Mouse (Mus musculus) frontal cortex, adult 2 months (tissue): Measurements from ENCODE around the gene Sik3. TPM values are rescaled to one million over a fixed set of nuclear protein-coding genes. Genes with fewer than 3 reads are reported as not detected.

ENCODE experiments used
- DNase-seq, 2 experiments: peaks; one replicate each; pipeline ENCODE4 v3.0.0; 2022; ENCODE audit warnings: low spot score in 1 of 2; ENCODE audit errors: extremely low spot score in 1 of 2
- polyA plus RNA-seq: library from polyadenylated mRNA; depleted of rRNA; stranded (reverse); fragments of >200 nt; gene quantifications from 2 replicates; pipeline ENCODE4 v1.2.3, GENCODE M21; 2012

Sik3 gene
- polyA plus RNA-seq, 1 experiment = 54.9 TPM

GRCm38 (mm10) chr9:46015081-46015551, 2.5 kb downstream of the Sik3 start:
- DNase-seq = peak in 1 of 2 experiments; percentile 53

- DNase-seq = no peak
These were observed 3.2 kb downstream of the Sik3 start for GRCm38 (mm10) chr9:46015831-46016230.

GRCm38 (mm10) chr9:46016417-46016816, 3.8 kb downstream of the Sik3 start:
- DNase-seq = no peak

DNA sequence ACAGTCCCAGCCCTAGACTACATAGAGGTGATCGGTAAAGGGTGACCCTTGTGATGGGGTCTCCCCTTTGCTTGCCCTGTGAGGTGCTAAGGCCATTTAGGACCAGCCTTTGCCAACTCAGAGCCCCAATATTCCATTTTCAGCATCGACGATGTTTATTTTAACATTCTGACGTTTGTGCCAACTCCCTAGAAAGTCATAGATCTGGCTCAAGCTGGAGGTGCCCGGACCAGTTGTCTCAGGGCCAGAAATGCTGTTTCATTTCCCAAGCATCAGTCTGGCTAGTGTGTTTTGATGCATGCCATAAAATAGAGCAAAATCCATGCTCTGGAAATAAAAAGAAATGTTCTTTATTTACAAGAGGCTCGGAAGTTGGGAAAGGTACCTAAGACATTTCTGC, 5.7 kb downstream of the Sik3 start:
- DNase-seq = no peak

DNA sequence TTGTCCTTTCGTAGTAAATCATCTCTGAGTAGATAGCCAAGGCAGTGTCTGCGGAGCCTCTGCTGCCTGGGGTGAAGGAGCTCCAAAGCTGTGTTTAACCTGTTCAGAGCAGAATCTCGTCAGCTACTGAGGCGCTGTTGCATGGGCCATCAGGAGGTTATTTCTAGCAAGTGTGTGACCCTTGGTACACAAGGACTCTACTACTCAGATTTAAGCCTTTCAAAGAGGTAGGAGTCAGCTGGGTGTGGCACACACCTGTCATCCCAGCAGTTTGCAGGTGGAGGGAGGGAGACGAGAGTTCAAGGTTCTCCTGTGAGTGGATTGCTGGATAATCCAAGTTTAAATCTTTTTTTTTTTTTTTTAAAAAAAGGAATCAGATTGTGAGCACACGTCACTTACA, 7.4 kb downstream of the Sik3 start:
- no peak for DNase-seq

- no peak for DNase-seq
These were observed 11.0 kb downstream of the Sik3 start for GRCm38 (mm10) chr9:46023591-46023990.

DNA sequence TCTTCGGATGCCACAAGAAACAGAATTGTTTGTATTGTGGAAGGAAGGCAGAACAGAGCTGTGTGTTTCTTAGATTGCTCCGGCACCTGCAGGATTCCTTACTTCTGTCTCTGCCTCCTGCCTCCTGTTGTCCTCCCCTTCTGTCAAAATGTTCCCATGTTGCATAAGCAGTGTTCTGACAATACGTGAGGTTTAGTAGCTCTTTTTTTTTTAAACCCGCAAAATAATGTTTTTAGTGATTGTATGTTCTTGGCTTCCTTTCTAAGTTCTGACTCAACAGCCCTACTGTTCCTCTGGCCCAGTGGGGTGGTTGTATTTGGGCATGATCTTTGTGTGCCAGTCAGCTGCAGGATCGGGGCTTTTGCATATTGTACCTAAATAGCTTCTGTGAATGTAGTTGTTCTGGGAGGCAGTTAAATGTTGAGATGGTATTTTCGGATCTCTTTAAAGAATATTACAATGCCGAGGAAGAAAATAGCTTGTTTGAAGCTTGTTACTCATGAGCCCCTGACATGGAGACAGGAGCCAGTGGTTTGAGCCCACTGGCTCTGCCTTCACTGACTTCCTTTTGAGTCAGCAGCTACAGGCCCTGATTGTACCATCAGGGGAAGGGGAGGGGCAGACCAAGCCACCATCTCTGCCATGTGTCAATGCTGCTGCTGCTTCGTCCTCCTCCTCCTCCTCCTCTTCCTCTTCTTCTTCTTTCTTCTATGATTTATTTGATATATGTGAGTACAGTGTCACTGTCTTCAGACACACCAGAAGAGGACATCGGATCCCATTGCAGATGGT, 13.6 kb downstream of the Sik3 start:
- DNase-seq = peak in 1 of 2 experiments; percentile 44

DNA sequence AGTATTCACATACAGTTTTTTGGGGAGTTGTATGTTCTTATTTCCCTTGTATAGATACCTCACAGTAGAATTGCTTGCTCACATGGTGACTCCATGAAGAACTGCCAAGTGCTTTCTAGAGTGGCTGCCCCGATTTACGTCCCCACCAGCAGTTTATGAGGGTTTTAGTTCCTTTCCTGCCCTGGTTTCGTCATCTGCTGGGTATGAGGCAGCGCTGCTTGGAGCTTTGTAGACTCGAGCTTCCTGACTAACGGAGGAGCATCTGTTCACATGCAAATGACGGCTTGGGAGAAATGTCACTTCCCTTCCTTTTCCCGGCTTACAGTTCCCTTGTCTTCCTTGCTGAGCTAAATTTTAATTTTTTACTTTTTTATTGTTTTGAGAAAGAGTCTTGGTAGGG, 15.4 kb downstream of the Sik3 start:
- DNase-seq = peak in 1 of 2 experiments; percentile 59

- no peak for DNase-seq
These were observed 16.9 kb downstream of the Sik3 start for GRCm38 (mm10) chr9:46029534-46029933.

DNA sequence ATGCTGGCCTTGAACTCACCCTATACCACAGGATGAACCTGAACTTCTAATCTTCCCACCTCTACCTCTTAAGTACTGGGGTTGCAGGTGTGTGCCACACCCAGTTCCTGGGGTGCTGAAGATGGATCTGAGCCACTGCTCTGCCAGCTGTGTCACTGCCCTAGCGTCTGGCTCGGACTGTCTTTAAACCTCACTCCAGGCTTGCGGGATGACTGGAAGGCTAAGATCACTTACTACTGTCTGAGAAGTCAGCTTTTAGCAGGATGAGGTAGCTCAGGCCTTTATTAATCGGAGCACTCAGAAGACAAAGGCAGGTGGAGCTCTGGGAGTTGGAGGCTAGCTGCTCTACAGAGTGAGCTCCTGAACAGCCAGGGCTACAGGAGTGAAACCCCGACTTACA, 17.6 kb downstream of the Sik3 start:
- DNase-seq = no peak

GRCm38 (mm10) chr9:46030968-46031367, 18.3 kb downstream of the Sik3 start:
- no peak for DNase-seq

- peak in 1 of 2 experiments; percentile 59 for DNase-seq
These were observed 19.6 kb downstream of the Sik3 start for GRCm38 (mm10) chr9:46032190-46032589.

GRCm38 (mm10) chr9:46033058-46033457, 20.4 kb downstream of the Sik3 start:
- DNase-seq = no peak

GRCm38 (mm10) chr9:46033862-46034261, 21.2 kb downstream of the Sik3 start:
- DNase-seq = no peak

- no peak for DNase-seq
These were observed 22.8 kb downstream of the Sik3 start for GRCm38 (mm10) chr9:46035290-46035871.

GRCm38 (mm10) chr9:46036881-46037280, 24.3 kb downstream of the Sik3 start:
- DNase-seq = no peak

DNA sequence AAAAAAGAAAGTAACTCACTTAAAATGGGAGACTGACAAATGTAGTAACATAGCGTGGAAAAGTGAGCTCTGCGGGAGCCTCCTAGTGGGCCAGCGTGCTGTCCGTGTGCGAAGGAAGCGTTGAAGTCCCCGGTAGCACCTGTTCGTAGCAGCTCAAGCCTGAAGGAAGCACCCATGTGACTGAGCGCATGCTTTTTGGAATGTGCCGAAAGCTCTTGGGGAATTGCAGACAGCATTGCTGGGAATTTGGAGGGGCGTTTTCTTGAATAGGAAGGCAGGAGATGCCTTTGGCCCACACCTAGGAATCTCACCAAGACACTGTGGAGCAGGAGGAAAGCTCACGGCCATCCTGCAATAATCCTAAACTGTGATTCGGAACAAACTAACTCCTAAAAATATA, 26.2 kb downstream of the Sik3 start:
- no peak for DNase-seq

DNA sequence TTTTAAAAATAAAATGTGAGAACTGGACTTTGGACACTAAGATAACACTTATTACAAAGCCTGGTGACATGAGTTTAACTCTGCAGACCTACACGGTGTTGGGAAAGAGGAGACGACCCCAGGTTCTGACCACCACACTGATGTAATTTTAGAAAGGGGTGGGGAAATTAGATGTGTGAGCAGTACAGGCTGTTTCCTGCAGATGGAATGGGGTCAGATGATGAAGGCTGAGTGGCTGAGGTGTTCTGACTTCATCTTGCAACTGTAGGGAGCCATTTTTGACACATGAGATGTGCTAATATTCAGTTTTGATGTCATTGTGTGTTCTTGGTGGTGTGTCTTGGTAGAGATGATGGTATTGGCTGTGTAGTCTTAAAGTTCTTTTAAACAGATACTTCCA, 28.6 kb downstream of the Sik3 start:
- no peak for DNase-seq

- peak in 1 of 2 experiments; percentile 45 for DNase-seq
These were observed 29.8 kb downstream of the Sik3 start for GRCm38 (mm10) chr9:46042387-46042786.

- DNase-seq = no peak
These were observed 31.0 kb downstream of the Sik3 start for GRCm38 (mm10) chr9:46043626-46044025.

- no peak for DNase-seq
These were observed 34.3 kb downstream of the Sik3 start for GRCm38 (mm10) chr9:46046724-46047517.
